Mouse (Mus musculus) bone marrow macrophage, adult 2 months (primary cell): ENCODE results near the gene Tmem169. TPM values are rescaled to one million over a fixed set of nuclear protein-coding genes. Genes with fewer than 3 reads are reported as not detected.
"Not testable (repeated sequence)": the region's sequence is repeated elsewhere in the genome, so short reads cannot be mapped to it uniquely, and the experiment has no call there.

Experiments
- H3K27ac ChIP-seq: 2 replicates; pipeline ENCODE4 v1.5.1; 2012; ENCODE audit warnings: low read depth, low read length; ENCODE audit not compliant: insufficient read depth
- H3K4me1 ChIP-seq: 2 replicates; pipeline ENCODE4 v1.6.1; 2012; ENCODE audit warnings: low read length; ENCODE audit not compliant: control insufficient read depth, insufficient read depth
- H3K4me3 ChIP-seq: 2 replicates; pipeline ENCODE4 v1.5.1; 2012; ENCODE audit warnings: mild to moderate bottlenecking, low read length, moderate library complexity; ENCODE audit not compliant: insufficient read depth
- CTCF ChIP-seq: IDR thresholded peaks from 2 replicates; pipeline ENCODE4 v1.5.1; 2012; ENCODE audit warnings: low read depth, mild to moderate bottlenecking, low read length, moderate library complexity
- POLR2A ChIP-seq: IDR thresholded peaks from 2 replicates; pipeline ENCODE4 v1.6.1; 2012; ENCODE audit warnings: mild to moderate bottlenecking, low read depth, low read length, borderline replicate concordance
- polyA plus RNA-seq: library from polyadenylated mRNA; stranded (reverse); fragments of >200 nt; gene quantifications from 2 replicates; pipeline ENCODE4 v1.2.4, GENCODE M21; 2012; ENCODE audit not compliant: missing spikeins, insufficient read depth, insufficient read length

The Tmem169 gene
- polyA plus RNA-seq: not detected in 2 replicates

- Histone ChIP-seq H3K4me1 (peaks cover 13% of the 10 kb centered on the region), H3K27ac (no peak within 1 kb of the TSS), H3K4me3 (peak within 1 kb of the TSS; percentile 86)
- TF ChIP-seq CTCF (no peak), POLR2A (no peak)
Measured at GRCm38 (mm10) chr1:72283992-72284485, at the start of gene Tmem169, which contains the start of gene Pecr. Tmem169 (plus strand) TSS chr1:72284369. Pecr (minus strand) TSS chr1:72284314.

- not testable (repeated sequence) for H3K4me1 ChIP-seq
- peak overlapping the region; percentile 93 for H3K4me3 ChIP-seq
- H3K27ac ChIP-seq: peak overlapping the region; percentile 27; the same call in 1 of the 2 replicates
Measured at GRCm38 (mm10) chr1:72236363-72237006, 47.7 kb upstream of the Tmem169 start.

GRCm38 (mm10) chr1:72237007-72237775 lies 47.0 kb upstream of the Tmem169 start:
- Histone ChIP-seq H3K4me3 (no peak overlapping the region), H3K27ac (no peak overlapping the region), H3K4me1 (peaks cover 9% of the 10 kb centered on the region)
- no peak for TF ChIP-seq CTCF
- no peak for TF ChIP-seq POLR2A

- Histone ChIP-seq H3K4me3 (peak overlapping the region; percentile 6; the same call in 1 of the 2 replicates), H3K27ac (no peak overlapping the region)
- TF ChIP-seq POLR2A (no peak), CTCF (no peak)
Measured at GRCm38 (mm10) chr1:72238016-72238580, 46.1 kb upstream of the Tmem169 start.

GRCm38 (mm10) chr1:72239113-72239512 lies 45.1 kb upstream of the Tmem169 start:
- not testable (repeated sequence) for H3K4me3 ChIP-seq, H3K27ac ChIP-seq
- H3K4me1 ChIP-seq: peaks cover 14% of the 10 kb centered on the region

More at GRCm38 (mm10) chr1:72238016-72238580, 46.1 kb upstream of the Tmem169 start:
- peaks cover 13% of the 10 kb centered on the region for H3K4me1 ChIP-seq

GRCm38 (mm10) chr1:72242581-72243143 lies 41.5 kb upstream of the Tmem169 start:
- Histone ChIP-seq H3K4me3 (no peak overlapping the region), H3K4me1 (peaks cover 13% of the 10 kb centered on the region), H3K27ac (no peak overlapping the region)
- no peak for TF ChIP-seq POLR2A
- no peak for TF ChIP-seq CTCF

GRCm38 (mm10) chr1:72243656-72244316 lies 40.4 kb upstream of the Tmem169 start:
- Histone ChIP-seq H3K4me3 (peak overlapping the region; percentile 60), H3K27ac (peak overlapping the region; percentile 92), H3K4me1 (0 out of 2 replicates have a peak, but pooled peaks cover 6% of the 10 kb centered on the region)
- TF ChIP-seq CTCF: no peak
- TF ChIP-seq POLR2A: peak; percentile 95

GRCm38 (mm10) chr1:72244317-72245036 lies 39.7 kb upstream of the Tmem169 start:
- TF ChIP-seq CTCF (no peak), POLR2A (peak; percentile 96; the same call in 1 of the 2 replicates)
- Histone ChIP-seq H3K27ac (peak overlapping the region; percentile 6; the same call in 1 of the 2 replicates), H3K4me1 (0 out of 2 replicates have a peak, but pooled peaks cover 6% of the 10 kb centered on the region), H3K4me3 (no peak overlapping the region)

GRCm38 (mm10) chr1:72248226-72248737 lies 35.9 kb upstream of the Tmem169 start:
- not testable (repeated sequence) for H3K4me1 ChIP-seq, H3K4me3 ChIP-seq, H3K27ac ChIP-seq
